Mouse (Mus musculus): Measurements from ENCODE around the gene Lyar.

DNA sequence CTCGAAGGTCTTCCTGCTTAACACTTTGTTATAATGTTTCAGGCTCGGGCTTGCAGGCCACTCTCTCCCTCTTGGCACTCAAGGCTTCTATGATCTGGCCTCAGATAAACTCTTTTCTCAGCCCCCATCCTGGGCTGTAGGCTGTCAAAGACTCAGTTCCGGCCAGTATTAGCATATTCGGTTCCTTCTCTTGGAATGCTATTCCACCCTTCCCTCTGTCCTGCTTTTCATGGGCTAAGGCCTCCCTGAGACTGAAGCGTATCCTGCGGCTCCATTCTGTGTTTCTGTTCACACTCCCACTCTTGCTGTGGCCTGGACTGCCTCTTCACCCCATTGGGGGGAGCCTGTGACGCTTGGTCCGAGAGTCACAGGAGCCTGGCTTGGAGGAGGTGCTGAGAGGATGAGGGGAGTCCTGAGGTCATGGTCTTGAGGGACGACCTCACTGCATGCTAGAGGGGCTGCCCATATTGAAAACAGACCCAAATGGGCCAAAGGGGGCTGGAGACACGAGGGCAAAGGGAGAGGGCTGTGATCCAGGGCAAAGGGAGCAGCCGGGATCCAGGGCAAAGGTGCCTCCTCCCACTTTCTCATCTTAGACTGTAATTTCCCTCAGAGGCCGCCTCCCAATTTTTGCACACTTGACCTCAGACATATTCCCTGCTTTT is 57.8 kb downstream of the Lyar start:
- TF ChIP-seq HCFC1 (IDR thresholded peaks at IDR 0.05; ENCODE audit: borderline replicate concordance, insufficient read depth, low read length) (no peak), ZC3H11A (IDR thresholded peaks at IDR 0.05; ENCODE audit: borderline replicate concordance, low read depth, low read length) (no peak)

All from ES-E14 (cell line).